Mouse (Mus musculus) C2C12 (cell line): ENCODE measurements at regions not wholly inside any gene's neighbourhood (a gene's known extent, or its start where the extent isn't known, plus 50 kb on each side); places are given as distances from the start of the nearest gene placed in this dataset.

Source experiments
- CEBPB ChIP-seq: IDR thresholded peaks from one replicate; pipeline ENCODE4 v1.6.1; 2011; ENCODE audit warnings: low read depth, mild to moderate bottlenecking, control low read depth, moderate library complexity
- CTCF ChIP-seq: IDR thresholded peaks from one replicate; pipeline ENCODE4 v1.5.1; 2011; ENCODE audit not compliant: control insufficient read depth, insufficient read depth, insufficient read length
- FOSL1 ChIP-seq: IDR thresholded peaks from one replicate; pipeline ENCODE4 v1.8.0; 2011; ENCODE audit warnings: mild to moderate bottlenecking, low read length; ENCODE audit not compliant: poor library complexity, insufficient read depth, severe bottlenecking
- MAX ChIP-seq: IDR thresholded peaks from one replicate; pipeline ENCODE4 v1.6.1; 2011; ENCODE audit warnings: mild to moderate bottlenecking, control low read depth
- MYOG ChIP-seq: IDR thresholded peaks from one replicate; pipeline ENCODE4 v1.6.1; 2011; ENCODE audit not compliant: control insufficient read depth, insufficient read length; ENCODE audit errors: extremely low read depth
- USF1 ChIP-seq: IDR thresholded peaks from one replicate; pipeline ENCODE4 v1.6.1; 2011; ENCODE audit warnings: low read depth, mild to moderate bottlenecking, control low read depth, moderate library complexity

- TF ChIP-seq CTCF, result no peak
- TF ChIP-seq USF1, result no peak
- TF ChIP-seq MAX, result no peak
- no peak for TF ChIP-seq MYOG
- no peak for TF ChIP-seq FOSL1
- TF ChIP-seq CEBPB, result no peak
Measured at GRCm38 (mm10) chr17:29432666-29433065, 57.9 kb upstream of the Pim1 start.
